Mouse (Mus musculus) spleen, adult 2 months (tissue): Measurements from ENCODE around the gene Aldh1l1. TPM values are rescaled to one million over a fixed set of nuclear protein-coding genes. Genes with fewer than 3 reads are reported as not detected.

Experiments
- DNase-seq, 2 experiments: peaks; one replicate each; pipeline versions ENCODE4 v3.0.0 to v3.0.0-alpha.2; 2012 to 2021; ENCODE audit warnings: low spot score in 2 of 2, low read depth in 1 of 2
- H3K27ac ChIP-seq: fragments of 200-500 bp; 2 replicates; pipeline ENCODE4 v1.5.1; 2012; ENCODE audit warnings: low read length, inconsistent platforms; ENCODE audit not compliant: insufficient read depth
- H3K27me3 ChIP-seq: fragments of 200-500 bp; 2 replicates; pipeline ENCODE4 v1.6.1; 2012; ENCODE audit warnings: mild to moderate bottlenecking, moderate library complexity, low read length, inconsistent platforms; ENCODE audit not compliant: control insufficient read depth, insufficient read depth
- H3K36me3 ChIP-seq: fragments of 200-500 bp; 2 replicates; pipeline ENCODE4 v1.6.1; 2012; ENCODE audit warnings: mild to moderate bottlenecking, low read length, inconsistent platforms; ENCODE audit not compliant: control insufficient read depth, insufficient read depth
- H3K4me1 ChIP-seq: fragments of 200-500 bp; 2 replicates; pipeline ENCODE4 v1.6.1; 2011; ENCODE audit warnings: inconsistent platforms; ENCODE audit not compliant: control insufficient read depth, insufficient read depth, insufficient read length
- H3K4me3 ChIP-seq: fragments of 200-500 bp; 2 replicates; pipeline ENCODE4 v1.5.1; 2011; ENCODE audit warnings: mild to moderate bottlenecking, inconsistent platforms; ENCODE audit not compliant: insufficient read depth, insufficient read length; ENCODE audit errors: extremely low read depth
- CTCF ChIP-seq: fragments of 200-500 bp; IDR thresholded peaks from 2 replicates; pipeline ENCODE4 v1.5.1; 2011; ENCODE audit warnings: mild to moderate bottlenecking, inconsistent platforms; ENCODE audit not compliant: insufficient read depth, insufficient read length, insufficient replicate concordance; ENCODE audit errors: extremely low read depth
- POLR2A ChIP-seq: fragments of 200-500 bp; IDR thresholded peaks from 2 replicates; pipeline ENCODE4 v1.6.1; 2011; ENCODE audit warnings: low read depth, low read length, inconsistent platforms
- WGBS: fragments of 180-500 bp; shearing (Covaris S2); methylation state at CpG from one replicate; pipeline ENCODE4 v1.1.7; 2018; 5-methylcytosine and 5-hydroxymethylcytosine counted together
- polyA plus RNA-seq: library from polyadenylated mRNA; depleted of rRNA; stranded (reverse); fragments of >200 nt; gene quantifications from 2 replicates; pipeline ENCODE4 v1.2.3, GENCODE M21; 2012

Gene Aldh1l1
- polyA plus RNA-seq, 1 experiment = 2.9 TPM

DNA sequence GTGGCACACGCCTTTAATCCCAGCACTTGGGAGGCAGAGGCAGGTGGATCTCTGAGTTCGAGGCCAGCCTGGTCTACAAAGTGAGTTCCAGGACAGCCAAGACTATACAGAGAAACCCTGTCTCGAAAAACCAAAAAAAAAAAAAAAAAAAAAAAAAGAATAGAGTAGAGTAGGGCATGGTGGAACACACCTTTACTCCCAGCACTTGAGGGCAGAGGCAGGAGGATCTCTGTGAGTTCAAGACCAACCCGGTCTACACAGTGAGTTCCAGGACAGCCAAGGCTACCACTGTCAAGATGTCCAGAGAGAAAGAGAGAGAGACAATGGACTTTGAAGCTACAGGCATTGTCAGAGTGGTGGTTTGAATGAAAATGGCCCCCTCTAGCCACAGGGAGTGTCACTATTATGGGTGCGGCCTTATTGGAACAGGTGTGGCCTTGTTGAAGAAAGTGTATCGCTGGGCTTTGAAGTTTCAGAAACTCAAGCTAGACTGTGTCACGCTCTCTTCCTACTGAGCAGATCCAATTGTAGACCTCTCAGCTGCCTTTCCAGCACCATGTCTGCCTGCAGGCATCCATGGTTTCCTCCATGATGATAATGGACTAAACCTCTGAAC, 46.5 kb downstream of the Aldh1l1 start:
- no peaks in the 10 kb centered on the region for H3K36me3 ChIP-seq
- no peaks in the 10 kb centered on the region for H3K27me3 ChIP-seq
- no peaks in the 10 kb centered on the region for H3K4me1 ChIP-seq
- TF ChIP-seq POLR2A = no peak
- no peak overlapping the region for H3K27ac ChIP-seq
- WGBS = 92% methylated on average over 6 of the region's 7 CpGs
- DNase-seq = no peak
- H3K4me3 ChIP-seq = no peak overlapping the region

DNA sequence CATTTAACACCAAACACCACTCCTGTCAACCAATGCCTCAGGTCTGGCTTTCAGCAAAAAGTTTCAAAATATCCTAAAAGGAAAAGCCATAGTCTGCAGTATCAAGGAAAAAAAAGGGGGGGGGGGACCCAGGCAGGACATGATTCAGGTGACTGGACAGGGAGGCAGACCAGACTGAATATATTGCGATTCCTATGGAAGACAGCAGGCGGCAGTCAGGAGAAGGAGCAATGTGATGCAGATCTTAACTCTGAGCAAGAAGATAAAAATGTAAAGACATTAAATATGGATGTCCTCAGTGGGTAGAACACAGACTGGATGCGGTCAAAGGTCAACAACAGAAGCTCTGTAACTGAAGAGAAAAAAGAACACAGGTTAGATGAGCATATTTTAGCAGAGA, 47.3 kb downstream of the Aldh1l1 start:
- no peak for DNase-seq
- Histone ChIP-seq H3K4me3 (no peak overlapping the region), H3K36me3 (no peaks in the 10 kb centered on the region), H3K27ac (no peak overlapping the region), H3K4me1 (no peaks in the 10 kb centered on the region), H3K27me3 (no peaks in the 10 kb centered on the region)
- TF ChIP-seq POLR2A (no peak), CTCF (no peak)
- 82% methylated on average over 3 of the region's 3 CpGs for WGBS

DNA sequence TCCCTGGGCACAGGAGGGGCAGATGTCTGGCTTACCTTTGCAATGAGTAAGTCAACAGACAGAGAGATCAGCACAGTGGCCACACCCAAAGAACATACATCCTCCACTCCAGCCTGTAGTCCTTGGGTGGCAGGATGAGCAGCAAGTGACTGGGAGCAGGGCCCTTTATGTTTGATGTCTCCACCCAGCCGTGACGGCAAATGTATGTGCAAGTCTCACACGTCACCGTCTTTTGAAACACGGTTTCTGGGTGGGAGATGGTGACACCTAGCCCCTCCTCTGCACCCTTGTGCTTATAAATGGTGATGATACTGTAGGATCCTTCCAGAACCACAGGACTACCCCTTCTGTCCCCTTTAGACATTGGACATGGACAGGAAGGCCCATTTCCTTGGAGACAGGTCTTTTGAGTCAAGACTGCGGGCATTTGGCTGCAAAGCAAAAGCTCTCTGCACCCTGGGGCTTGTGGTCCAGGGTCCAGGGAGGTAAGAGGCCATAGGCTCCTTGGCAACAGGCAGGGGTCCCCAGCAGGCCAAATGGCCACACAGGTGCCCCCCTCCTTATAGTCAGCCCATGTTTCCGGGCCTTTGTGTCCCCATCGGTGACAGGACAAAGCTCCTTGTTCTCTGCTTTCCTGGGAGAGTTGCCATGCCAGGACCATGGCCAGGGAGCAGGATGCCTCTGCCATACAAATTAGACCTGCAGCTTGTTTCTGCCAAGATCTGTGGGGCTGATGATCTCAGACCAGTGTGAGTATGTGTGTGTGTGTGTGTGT, 48.7 kb downstream of the Aldh1l1 start:
- H3K27ac ChIP-seq = no peak overlapping the region
- H3K4me3 ChIP-seq = no peak overlapping the region
- TF ChIP-seq CTCF = no peak
- TF ChIP-seq POLR2A = no peak
- no peaks in the 10 kb centered on the region for H3K4me1 ChIP-seq
- 89% methylated on average over 8 of the region's 8 CpGs for WGBS
- no peak for DNase-seq
- no peaks in the 10 kb centered on the region for H3K36me3 ChIP-seq
- H3K27me3 ChIP-seq = no peaks in the 10 kb centered on the region

- no peak for TF ChIP-seq CTCF
- no peak for TF ChIP-seq POLR2A
- no peak overlapping the region for H3K27ac ChIP-seq
- 85% methylated on average over 3 of the region's 3 CpGs for WGBS
- H3K4me1 ChIP-seq = no peaks in the 10 kb centered on the region
- DNase-seq = no peak
- no peak overlapping the region for H3K4me3 ChIP-seq
- H3K27me3 ChIP-seq = no peaks in the 10 kb centered on the region
- no peaks in the 10 kb centered on the region for H3K36me3 ChIP-seq
Measured at GRCm38 (mm10) chr6:90536824-90537223, 50.6 kb downstream of the Aldh1l1 start.

GRCm38 (mm10) chr6:90537941-90538340, 51.7 kb downstream of the Aldh1l1 start:
- WGBS = 5% methylated on average over 7 of the region's 7 CpGs
- H3K27ac ChIP-seq = no peak overlapping the region
- no peak overlapping the region for H3K4me3 ChIP-seq
- TF ChIP-seq CTCF = peak; percentile 92
- no peak for TF ChIP-seq POLR2A
- no peaks in the 10 kb centered on the region for H3K36me3 ChIP-seq
- DNase-seq = peak in 1 of 2 experiments; percentile 63
- H3K27me3 ChIP-seq = no peaks in the 10 kb centered on the region
- H3K4me1 ChIP-seq = no peaks in the 10 kb centered on the region

DNA sequence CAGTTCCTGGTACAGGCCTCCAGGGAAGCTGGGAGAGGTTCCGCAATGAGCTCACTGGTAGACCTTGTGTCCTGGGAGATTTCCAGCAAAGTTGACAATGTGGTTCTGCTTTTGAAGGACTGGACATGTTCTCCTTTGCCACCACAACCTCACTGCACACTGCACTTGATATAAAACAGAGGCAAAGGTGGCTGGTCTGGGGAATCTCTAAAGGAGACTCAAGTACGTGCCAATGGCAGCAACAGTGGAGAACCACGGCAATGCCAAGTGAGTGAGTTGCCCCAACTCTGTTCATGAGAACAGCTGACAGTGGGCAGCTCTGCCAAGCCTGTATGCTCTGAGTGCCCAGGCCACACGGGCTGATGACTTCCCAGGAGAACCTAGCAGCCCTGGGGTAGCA, 53.0 kb downstream of the Aldh1l1 start:
- 92% methylated on average over 4 of the region's 4 CpGs for WGBS
- H3K4me1 ChIP-seq = no peaks in the 10 kb centered on the region
- no peaks in the 10 kb centered on the region for H3K27me3 ChIP-seq
- H3K4me3 ChIP-seq = no peak overlapping the region
- no peak overlapping the region for H3K27ac ChIP-seq
- H3K36me3 ChIP-seq = no peaks in the 10 kb centered on the region
- no peak for DNase-seq
- no peak for TF ChIP-seq POLR2A
- TF ChIP-seq CTCF = no peak

DNA sequence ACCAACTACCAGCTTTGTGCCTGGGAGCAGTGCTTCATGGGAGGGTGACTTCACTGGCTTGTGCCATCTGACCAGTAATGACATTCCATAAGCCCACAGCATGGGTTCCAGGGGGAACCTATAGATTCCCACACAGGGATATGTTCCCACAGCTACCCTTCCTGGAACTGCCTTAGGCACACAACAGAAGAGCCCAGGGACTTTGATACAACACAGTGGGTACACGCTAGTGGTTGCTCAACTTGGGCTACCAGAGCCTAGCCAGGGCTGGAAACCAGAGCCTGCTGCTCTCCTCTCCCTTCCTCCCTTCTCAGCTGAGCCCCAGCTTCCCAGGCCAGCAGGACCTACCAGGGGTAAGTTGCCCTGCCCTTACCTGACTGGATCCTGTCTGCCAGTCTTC, 54.3 kb downstream of the Aldh1l1 start:
- no peak for TF ChIP-seq POLR2A
- no peak for TF ChIP-seq CTCF
- no peak overlapping the region for H3K4me3 ChIP-seq
- no peak overlapping the region for H3K27ac ChIP-seq
- H3K4me1 ChIP-seq = no peaks in the 10 kb centered on the region
- DNase-seq = no peak
- no peaks in the 10 kb centered on the region for H3K27me3 ChIP-seq
- no peaks in the 10 kb centered on the region for H3K36me3 ChIP-seq
- WGBS = 90% methylated on average over 1 of the region's 1 CpGs
